Mouse (Mus musculus): ENCODE measurements around the gene Bpifa5. TPM values are rescaled to one million over a fixed set of nuclear protein-coding genes. Genes with fewer than 3 reads are reported as not detected.

Gene Bpifa5
- polyA plus RNA-seq, 1 experiment from 2014 or later, result not detected

GRCm38 (mm10) chr2:154215191-154215590 lies 52.8 kb downstream of the Bpifa5 start:
- ATAC-seq (ENCODE audit: low FRiP score) (no peak), DNase-seq (ENCODE audit: low spot score) (peak; percentile 85)
- H3K9ac ChIP-seq (ENCODE audit: low read depth, low read length), result no peak overlapping the region
- whole genome bisulfite sequencing, result 16% methylated on average over 5 of the region's 5 CpGs
- no peak overlapping the region for H3K27ac ChIP-seq (ENCODE audit: low read depth, low read length)
- no peaks in the 10 kb centered on the region for H3K4me1 ChIP-seq (replicated peaks; ENCODE audit: control insufficient read depth, insufficient read depth, low read length)
- H3K4me3 ChIP-seq (ENCODE audit: low read depth, low read length), result no peak overlapping the region
- no peaks in the 10 kb centered on the region for H3K27me3 ChIP-seq (ENCODE audit: control insufficient read depth, insufficient read depth, low read length)
- no peaks in the 10 kb centered on the region for H3K9me3 ChIP-seq (ENCODE audit: control insufficient read depth, low read length)
- no peak overlapping the region for H3K4me2 ChIP-seq (replicated peaks; ENCODE audit: low read depth, low read length)
- H3K36me3 ChIP-seq (ENCODE audit: control insufficient read depth, insufficient read depth, low read length), result no peaks in the 10 kb centered on the region

Other genes starting within 250 kb of the Bpifa5 start
- gene Bpifb3, start 244.4 kb upstream of the Bpifa5 start, polyA plus RNA-seq (2014; fragmentation: Nextera tagmentation; extraction: Ambion mirVana), result 0.08 and 0.09 TPM in 2 replicates
- not detected in 2 replicates for gene Bpifb4, start 224.4 kb upstream of the Bpifa5 start, polyA plus RNA-seq (2014; fragmentation: Nextera tagmentation; extraction: Ambion mirVana)
- not detected in 2 replicates for gene Bpifa6, start 187.7 kb upstream of the Bpifa5 start, polyA plus RNA-seq (2014; fragmentation: Nextera tagmentation; extraction: Ambion mirVana)
- not detected in 2 replicates for gene Bpifa2, start 154.3 kb upstream of the Bpifa5 start, polyA plus RNA-seq (2014; fragmentation: Nextera tagmentation; extraction: Ambion mirVana)
- gene Bpifa3, start 32.3 kb upstream of the Bpifa5 start, polyA plus RNA-seq (2014; fragmentation: Nextera tagmentation; extraction: Ambion mirVana), result not detected in 2 replicates
- not detected in 2 replicates for gene Bpifa1, start 19.7 kb upstream of the Bpifa5 start, polyA plus RNA-seq (2014; fragmentation: Nextera tagmentation; extraction: Ambion mirVana)
- not detected in 2 replicates for gene Bpifb1, start 28.2 kb downstream of the Bpifa5 start, polyA plus RNA-seq (2014; fragmentation: Nextera tagmentation; extraction: Ambion mirVana)
- gene Bpifb5, start 61.1 kb downstream of the Bpifa5 start, polyA plus RNA-seq (2014; fragmentation: Nextera tagmentation; extraction: Ambion mirVana), result 0.50 TPM in 1 of 2 replicates, not detected in the other
- gene Bpifb9a, start 95.2 kb downstream of the Bpifa5 start, polyA plus RNA-seq (2014; fragmentation: Nextera tagmentation; extraction: Ambion mirVana), result not detected in 2 replicates
- gene Bpifb9b, start 144.6 kb downstream of the Bpifa5 start, polyA plus RNA-seq (2014; fragmentation: Nextera tagmentation; extraction: Ambion mirVana), result not detected in 2 replicates
- gene Cdk5rap1, start 210.4 kb downstream of the Bpifa5 start, polyA plus RNA-seq (2014; fragmentation: Nextera tagmentation; extraction: Ambion mirVana), result 13.2 and 15.8 TPM in 2 replicates
- gene Snta1, start 245.5 kb downstream of the Bpifa5 start, polyA plus RNA-seq (2014; fragmentation: Nextera tagmentation; extraction: Ambion mirVana), result 2.1 TPM in 2 replicates